Mouse (Mus musculus) right cerebral cortex, adult 18-20 months (tissue): ENCODE measurements around the gene Fstl4.

Experiments used
- DNase-seq: peaks from one replicate; pipeline ENCODE4 v3.0.0; 2022; ENCODE audit warnings: mixed read lengths

Gene Fstl4

GRCm38 (mm10) chr11:52764461-52764893, at the start of gene Fstl4:
TSS of gene Fstl4 (plus strand) at chr11:52764634.
- peak; percentile 74 for DNase-seq

GRCm38 (mm10) chr11:52718570-52718969, 45.9 kb upstream of the Fstl4 start:
- no peak for DNase-seq

GRCm38 (mm10) chr11:52721087-52721486, 43.3 kb upstream of the Fstl4 start:
- no peak for DNase-seq

GRCm38 (mm10) chr11:52722706-52723105, 41.7 kb upstream of the Fstl4 start:
- no peak for DNase-seq

GRCm38 (mm10) chr11:52726001-52726400, 38.4 kb upstream of the Fstl4 start:
- DNase-seq = no peak

- no peak for DNase-seq
These were observed 36.0 kb upstream of the Fstl4 start for GRCm38 (mm10) chr11:52728479-52728878.

- DNase-seq = no peak
These were observed 34.5 kb upstream of the Fstl4 start for GRCm38 (mm10) chr11:52729890-52730289.

GRCm38 (mm10) chr11:52731979-52732378, 32.5 kb upstream of the Fstl4 start:
- no peak for DNase-seq

GRCm38 (mm10) chr11:52734493-52735195, 29.8 kb upstream of the Fstl4 start:
- DNase-seq = peak; percentile 55

GRCm38 (mm10) chr11:52739187-52739586, 25.2 kb upstream of the Fstl4 start:
- no peak for DNase-seq

- DNase-seq = no peak
These were observed 24.0 kb upstream of the Fstl4 start for GRCm38 (mm10) chr11:52740466-52740865.

GRCm38 (mm10) chr11:52743956-52744355, 20.5 kb upstream of the Fstl4 start:
- no peak for DNase-seq

- no peak for DNase-seq
These were observed 19.6 kb upstream of the Fstl4 start for GRCm38 (mm10) chr11:52744593-52745450.

- no peak for DNase-seq
These were observed 17.2 kb upstream of the Fstl4 start for GRCm38 (mm10) chr11:52747206-52747605.

GRCm38 (mm10) chr11:52747766-52748456, 16.5 kb upstream of the Fstl4 start:
- no peak for DNase-seq

GRCm38 (mm10) chr11:52749988-52750387, 14.4 kb upstream of the Fstl4 start:
- DNase-seq = no peak

- DNase-seq = no peak
These were observed 11.9 kb upstream of the Fstl4 start for GRCm38 (mm10) chr11:52752524-52752923.

GRCm38 (mm10) chr11:52753261-52753660, 11.2 kb upstream of the Fstl4 start:
- DNase-seq = no peak

GRCm38 (mm10) chr11:52761800-52762199, 2.6 kb upstream of the Fstl4 start:
- DNase-seq = no peak

GRCm38 (mm10) chr11:52764894-52765677, 652 bp downstream of the Fstl4 start:
- peak; percentile 45 for DNase-seq

- peak; percentile 67 for DNase-seq
These were observed 1.3 kb downstream of the Fstl4 start for GRCm38 (mm10) chr11:52765678-52766254.

- DNase-seq = no peak
These were observed 3.5 kb downstream of the Fstl4 start for GRCm38 (mm10) chr11:52767921-52768320.
